Mouse (Mus musculus) lung, postnatal 25 days (tissue): ENCODE measurements at regions not wholly inside any gene's neighbourhood (a gene's known extent, or its start where the extent isn't known, plus 50 kb on each side); places are given as distances from the start of the nearest gene placed in this dataset.

Experiments
- DNase-seq: peaks from one replicate; pipeline ENCODE4 v3.0.0; 2022; ENCODE audit warnings: low spot score

DNA sequence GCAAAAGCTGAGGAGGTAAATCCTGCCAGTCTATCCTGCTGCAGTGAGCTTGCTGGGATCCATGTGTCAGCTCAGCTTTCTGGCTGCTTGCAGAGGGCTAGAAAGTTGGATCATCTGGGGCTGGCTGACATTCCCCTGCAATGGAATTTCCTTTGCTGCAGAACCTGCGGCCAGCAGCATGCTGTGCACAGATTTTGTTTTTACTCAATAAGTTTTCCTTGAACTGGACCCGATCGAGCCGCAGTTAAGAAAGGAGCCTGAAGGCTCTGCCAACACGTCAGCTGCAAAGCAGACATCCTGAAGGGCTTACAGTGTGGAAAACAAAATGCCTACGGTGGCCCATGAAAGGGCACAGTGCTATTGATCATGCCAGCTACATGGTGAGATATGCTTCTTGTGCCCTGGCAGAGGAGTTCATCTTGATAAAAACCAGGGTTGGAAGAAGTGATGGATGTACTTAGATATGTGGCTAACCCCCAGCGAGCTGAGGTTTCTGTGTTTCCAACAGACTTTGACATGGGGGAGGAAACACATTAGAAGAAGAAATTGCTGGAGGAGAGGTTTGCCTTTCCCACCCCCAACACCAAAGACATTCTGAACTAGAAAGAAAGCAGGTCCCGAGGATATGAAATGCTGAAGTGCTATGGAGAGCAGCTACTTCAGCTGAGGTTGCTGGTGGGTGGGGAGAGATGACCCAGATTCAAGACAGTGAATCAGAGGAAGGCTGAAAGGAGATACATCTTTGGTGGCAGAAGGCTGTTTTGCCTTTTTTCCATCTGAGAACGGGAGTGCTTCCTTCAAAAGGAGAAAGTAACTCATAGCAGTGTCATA lies 105.2 kb upstream of the Pdzrn3 start:
- peak; percentile 1 for DNase-seq

- no peak for DNase-seq
Observed at GRCm38 (mm10) chr6:101473956-101474355, 96.3 kb upstream of the Pdzrn3 start.

DNA sequence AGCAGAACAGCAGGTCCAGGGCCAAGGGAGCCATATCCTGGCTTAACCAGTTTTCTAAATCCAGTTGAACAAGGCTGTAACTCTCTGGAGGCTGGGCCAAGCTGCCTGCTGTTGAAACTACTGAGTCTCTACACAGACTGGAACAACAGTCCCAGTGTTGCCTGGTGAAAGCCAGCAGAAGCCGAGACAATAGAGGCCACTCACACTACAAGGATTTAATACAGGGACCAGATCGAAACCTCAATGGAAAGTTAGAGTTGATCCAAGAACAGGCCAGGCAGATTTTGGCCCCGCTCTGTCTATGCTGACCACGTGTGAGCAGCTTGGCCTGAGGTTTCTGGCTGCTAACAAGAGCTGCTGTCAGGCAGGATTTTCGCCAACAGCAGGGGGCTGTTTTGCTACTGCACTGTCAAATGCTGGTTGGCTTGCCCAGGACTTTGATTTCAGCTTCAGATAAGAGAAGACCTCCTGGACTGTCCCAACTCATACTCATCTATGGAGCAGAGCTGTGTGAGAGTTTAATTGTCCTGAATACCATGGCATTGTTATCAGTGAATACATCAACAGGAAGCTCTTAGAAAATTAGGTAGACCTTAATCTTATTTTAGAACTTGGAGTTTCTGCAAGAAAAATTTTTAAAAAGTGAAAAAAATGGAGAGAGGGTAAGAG lies 95.7 kb upstream of the Pdzrn3 start:
- peak; percentile 1 for DNase-seq

DNA sequence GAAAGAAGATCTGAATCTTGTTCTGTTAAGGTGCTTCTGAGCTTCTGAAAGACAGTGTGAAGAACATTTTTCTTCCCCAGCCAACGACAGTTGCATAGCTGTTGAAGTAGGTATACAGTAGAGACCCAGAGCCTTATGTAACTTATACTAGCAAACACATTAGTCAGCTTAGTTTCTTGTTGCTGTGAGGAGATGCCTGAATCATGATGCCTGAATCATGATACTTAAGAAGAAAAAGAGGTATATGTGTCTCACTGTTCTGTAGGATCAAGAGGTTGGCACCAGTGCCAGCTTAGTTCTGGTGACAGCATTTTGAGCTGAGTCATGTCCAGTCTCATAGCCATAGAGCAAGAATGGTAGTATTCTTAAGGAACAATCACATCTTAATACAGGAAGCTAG lies 87.2 kb upstream of the Pdzrn3 start:
- DNase-seq, result no peak

- DNase-seq, result no peak
Observed at GRCm38 (mm10) chr6:101463812-101464320, 86.2 kb upstream of the Pdzrn3 start.

DNA sequence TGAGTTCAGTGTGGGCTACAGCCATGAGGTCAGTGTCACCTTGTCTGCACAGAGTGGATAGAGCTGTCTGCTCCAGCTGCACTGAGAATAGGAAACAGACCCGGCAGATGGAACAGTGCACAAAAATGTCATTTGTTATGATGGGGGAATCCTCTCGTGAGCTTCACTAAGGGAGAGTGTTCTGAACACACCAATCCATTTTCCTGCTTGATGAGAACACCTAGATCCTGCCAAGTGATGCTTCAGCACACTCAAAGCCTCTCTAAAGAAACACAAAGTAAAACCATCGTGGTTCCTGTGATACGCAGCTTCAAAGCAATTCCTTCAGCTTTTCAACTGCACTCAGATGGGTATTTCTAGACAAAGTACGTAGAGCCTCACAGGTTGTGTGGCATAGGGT lies 69.0 kb upstream of the Pdzrn3 start:
- DNase-seq, result no peak

DNA sequence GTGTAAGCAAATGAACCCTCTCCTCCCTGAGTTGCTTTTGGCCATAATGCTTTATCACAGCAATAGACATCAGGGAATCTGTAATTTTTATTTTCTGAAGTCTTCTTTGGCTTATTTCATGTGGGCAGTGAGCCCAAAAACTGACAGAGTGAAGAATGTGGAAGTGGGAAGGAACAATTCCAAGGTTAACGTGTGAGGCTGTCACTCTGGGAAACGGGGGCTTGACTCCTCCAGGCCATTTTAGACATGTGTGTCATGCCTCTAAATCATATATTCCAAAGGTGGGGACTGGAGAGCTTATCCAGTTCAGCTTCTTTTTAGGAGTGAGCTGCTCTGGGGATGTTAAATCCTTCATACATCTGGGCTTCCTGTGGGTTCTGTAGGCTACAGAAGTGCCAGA lies 68.6 kb upstream of the Pdzrn3 start:
- DNase-seq, result no peak

DNA sequence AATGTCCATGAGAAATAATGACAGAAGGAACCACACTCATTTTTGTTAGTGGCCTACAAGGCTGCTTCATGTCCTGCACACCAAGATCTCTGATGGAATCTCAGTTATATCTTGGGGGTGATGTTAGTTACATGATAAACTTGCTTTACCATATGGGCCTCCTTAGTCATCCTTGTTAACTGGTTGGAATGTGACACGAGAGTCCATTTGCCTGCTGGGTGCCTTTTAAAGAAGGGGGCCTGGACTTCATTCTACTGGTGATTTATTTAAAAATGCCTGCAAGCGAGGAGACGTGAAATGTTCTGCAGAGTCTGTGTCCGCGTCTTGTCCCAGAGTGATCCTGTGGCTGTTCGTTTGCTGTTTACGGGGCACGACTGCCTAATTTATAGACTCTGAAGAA lies 55.1 kb upstream of the Pdzrn3 start:
- no peak for DNase-seq

DNA sequence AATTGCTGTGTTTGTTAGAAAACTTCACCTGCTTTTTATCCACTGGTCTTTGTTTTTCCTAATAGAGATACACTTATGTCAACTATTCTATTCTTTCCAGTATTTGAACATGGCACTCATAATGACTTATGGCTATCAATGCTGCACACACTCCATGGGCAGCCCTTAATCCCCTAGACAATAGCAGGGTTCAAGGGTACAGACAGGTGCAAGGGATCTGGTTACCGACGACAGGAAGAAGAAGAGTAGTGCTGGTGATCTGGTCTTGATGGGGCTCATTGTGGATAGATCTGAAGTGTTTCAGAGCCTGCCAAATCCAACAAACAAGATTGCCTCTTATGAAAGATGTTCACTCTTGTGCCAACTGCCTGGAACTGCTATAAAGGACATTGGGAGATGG lies 51.9 kb upstream of the Pdzrn3 start:
- no peak for DNase-seq
